Mouse (Mus musculus): ENCODE data around the gene Tead2.

DNA sequence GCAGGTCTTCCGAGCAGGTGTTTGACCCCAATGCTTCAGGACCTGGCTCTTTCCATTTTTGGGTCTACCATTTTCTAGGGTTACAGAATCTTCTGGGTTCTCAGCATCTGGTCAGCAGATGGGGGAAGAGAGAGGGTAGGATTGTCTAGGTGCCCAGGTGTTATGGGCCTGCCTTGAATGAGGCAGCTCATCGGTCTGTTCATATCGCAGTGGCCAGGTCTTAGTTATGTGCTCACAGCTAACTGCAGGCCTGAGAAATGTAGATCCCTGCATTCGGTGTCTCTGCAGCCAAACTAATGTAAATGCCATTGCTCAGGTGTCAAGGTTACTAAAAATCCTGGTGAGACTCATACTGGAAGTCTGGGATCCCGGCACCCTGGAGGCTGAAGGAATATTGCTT lies 10.9 kb downstream of the Tead2 start:
- no peak for TF ChIP-seq POLR2A (IDR thresholded peaks at IDR 0.05; ENCODE audit: low read depth, low read length)
- no peak for TF ChIP-seq CTCF (IDR thresholded peaks at IDR 0.05; ENCODE audit: extremely low read depth, insufficient read depth, insufficient read length, insufficient replicate concordance)
